Mouse (Mus musculus) liver, adult 2 months (tissue): ENCODE results near the gene Coq8a. TPM values are rescaled to one million over a fixed set of nuclear protein-coding genes. Genes with fewer than 3 reads are reported as not detected.

Source experiments
- DNase-seq: peaks from one replicate; pipeline ENCODE4 v3.0.0-alpha.2; 2011; ENCODE audit warnings: low read depth, low spot score; ENCODE audit errors: extremely low read depth
- H3K27ac ChIP-seq: fragments of 200-500 bp; replicated peaks from 2 replicates; pipeline ENCODE4 v1.5.1; 2012; ENCODE audit warnings: low read depth, mild to moderate bottlenecking, control low read depth, inconsistent platforms, low read length; ENCODE audit not compliant: insufficient read depth
- H3K27me3 ChIP-seq: fragments of 200-500 bp; 2 replicates; pipeline ENCODE4 v1.6.1; 2012; ENCODE audit warnings: mild to moderate bottlenecking, moderate library complexity, low read length, inconsistent platforms; ENCODE audit not compliant: control insufficient read depth, insufficient read depth
- H3K36me3 ChIP-seq: fragments of 200-500 bp; 2 replicates; pipeline ENCODE4 v1.6.1; 2012; ENCODE audit warnings: low read length, inconsistent platforms; ENCODE audit not compliant: control insufficient read depth, insufficient read depth
- H3K4me1 ChIP-seq: fragments of 200-500 bp; 2 replicates; pipeline ENCODE4 v1.6.1; 2011; ENCODE audit warnings: low read length; ENCODE audit not compliant: control insufficient read depth, insufficient read depth
- H3K4me3 ChIP-seq: fragments of 200-500 bp; 2 replicates; pipeline ENCODE4 v1.5.1; 2011; ENCODE audit warnings: low read depth, mild to moderate bottlenecking, control low read depth, low read length, moderate library complexity; ENCODE audit not compliant: insufficient read depth
- H3K79me2 ChIP-seq: fragments of 200-500 bp; 2 replicates; pipeline ENCODE4 v1.6.1; 2012; ENCODE audit warnings: inconsistent platforms, mild to moderate bottlenecking, low read length, moderate library complexity; ENCODE audit not compliant: control insufficient read depth, insufficient read depth
- H3K9ac ChIP-seq: fragments of 200-500 bp; 2 replicates; pipeline ENCODE4 v1.6.1; 2012; ENCODE audit warnings: low read depth, mild to moderate bottlenecking, control low read depth, inconsistent platforms, low read length
- CTCF ChIP-seq: fragments of 200-500 bp; IDR thresholded peaks from 2 replicates; pipeline ENCODE4 v1.5.1; 2011; ENCODE audit warnings: low read depth, low read length, control low read depth
- POLR2A ChIP-seq: fragments of 200-500 bp; IDR thresholded peaks from 2 replicates; pipeline ENCODE4 v1.6.1; 2011; ENCODE audit warnings: low read length, control low read depth; ENCODE audit not compliant: insufficient read depth; ENCODE audit errors: extremely low read depth
- WGBS: fragments of 180-500 bp; shearing (Covaris S2); methylation state at CpG from one replicate; pipeline ENCODE4 v1.1.7; 2018; 5-methylcytosine and 5-hydroxymethylcytosine counted together
- polyA plus RNA-seq: library from polyadenylated mRNA; depleted of rRNA; stranded (reverse); fragments of >200 nt; gene quantifications from 2 replicates; pipeline ENCODE4 v1.2.3, GENCODE M21; 2012
- total RNA-seq: library from RNA; depleted of rRNA; stranded (reverse); fragments of >200 nt; gene quantifications from 2 replicates; pipeline ENCODE4 v1.2.3, GENCODE M21; 2014

Gene Coq8a
- total and polyA plus RNA-seq, 2 experiments: 137 to 444 TPM

DNA sequence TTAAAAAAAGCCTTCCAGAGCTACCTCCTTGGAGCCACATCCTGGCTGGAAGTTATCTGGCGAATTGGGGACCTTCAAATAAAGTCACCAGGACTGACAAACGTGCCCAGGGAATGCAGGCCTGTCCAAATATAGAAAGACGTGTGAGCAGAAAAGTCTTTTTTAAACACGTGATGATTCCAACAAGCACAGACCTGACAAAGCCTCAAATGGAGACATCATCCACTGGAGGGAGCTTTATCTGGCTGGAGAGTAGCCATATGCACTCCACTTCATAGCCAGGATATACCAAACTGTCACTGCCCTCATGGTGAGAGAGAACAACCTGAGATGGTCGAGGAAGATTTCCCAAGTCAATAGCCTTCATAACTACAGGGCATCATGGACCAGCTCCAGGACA lies 13.5 kb downstream of the Coq8a start:
- Histone ChIP-seq H3K27ac (no peak overlapping the region), H3K79me2 (peaks cover 58% of the 10 kb centered on the region), H3K4me1 (peaks cover 68% of the 10 kb centered on the region), H3K4me3 (no peak overlapping the region), H3K27me3 (no peaks in the 10 kb centered on the region), H3K36me3 (no peaks in the 10 kb centered on the region), H3K9ac (no peak overlapping the region)
- 25% methylated on average over 5 of the region's 5 CpGs for WGBS
- no peak for DNase-seq
- TF ChIP-seq POLR2A (no peak), CTCF (no peak)

DNA sequence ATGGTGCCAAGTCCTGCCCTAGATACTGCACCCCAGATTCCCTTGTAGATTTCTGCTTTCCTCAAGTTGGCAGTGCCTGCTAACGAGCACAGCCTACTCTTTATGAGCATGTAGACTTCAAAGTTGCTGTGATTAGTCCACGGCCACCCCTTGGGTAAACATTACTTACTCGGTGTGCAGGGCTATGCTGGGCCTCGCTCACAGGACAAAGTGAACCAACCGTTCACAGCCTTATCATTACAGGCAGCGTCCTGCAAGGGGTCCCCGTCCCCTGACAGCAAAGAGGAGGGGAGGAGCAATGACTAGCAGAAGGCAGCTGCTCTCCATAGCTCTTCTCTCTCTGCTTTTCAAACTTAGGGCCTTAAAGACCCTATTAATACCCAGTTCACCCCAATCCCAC lies 14.6 kb downstream of the Coq8a start:
- Histone ChIP-seq H3K36me3 (0 out of 2 replicates have a peak, but pooled peaks cover 4% of the 10 kb centered on the region), H3K27me3 (no peaks in the 10 kb centered on the region), H3K4me1 (peaks cover 70% of the 10 kb centered on the region), H3K79me2 (peaks cover 56% of the 10 kb centered on the region; the same call in 1 of the 2 replicates), H3K4me3 (no peak overlapping the region), H3K27ac (no peak overlapping the region), H3K9ac (no peak overlapping the region)
- no peak for TF ChIP-seq CTCF
- TF ChIP-seq POLR2A: no peak
- 38% methylated on average over 7 of the region's 7 CpGs for WGBS
- DNase-seq: no peak

DNA sequence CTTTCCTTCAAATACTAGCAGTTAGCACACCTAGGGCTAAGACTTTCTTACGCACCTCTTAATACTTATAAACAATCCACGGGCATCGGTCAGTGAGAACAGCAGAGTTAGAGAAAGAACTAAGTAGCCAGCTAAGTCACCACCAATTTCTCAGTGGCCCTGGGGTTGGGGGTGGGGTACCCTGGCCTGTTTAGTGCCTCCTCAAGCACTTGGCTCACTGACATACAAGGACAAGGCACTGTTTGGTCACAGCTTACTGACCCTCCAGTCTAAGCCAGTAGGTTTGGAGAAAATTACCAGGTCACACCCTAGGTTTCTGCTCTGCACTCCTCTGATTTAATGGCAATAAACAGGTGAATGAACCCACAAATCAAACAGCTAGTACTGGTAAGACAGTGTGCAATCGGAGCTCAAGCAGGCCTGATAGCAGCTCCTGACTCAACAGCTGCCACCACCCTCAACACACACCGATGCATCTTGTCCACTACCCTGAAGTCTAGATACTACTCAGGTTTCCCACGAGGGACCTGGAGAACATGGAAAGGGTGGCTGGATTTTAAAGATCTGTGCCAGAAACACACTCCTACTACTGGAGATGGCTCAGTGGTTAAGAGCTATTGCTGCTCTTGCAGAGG lies 15.8 kb downstream of the Coq8a start:
- H3K27ac ChIP-seq: no peak overlapping the region
- H3K4me1 ChIP-seq: peaks cover 72% of the 10 kb centered on the region
- peaks cover 61% of the 10 kb centered on the region; the same call in 1 of the 2 replicates for H3K79me2 ChIP-seq
- 37% methylated on average over 6 of the region's 6 CpGs for WGBS
- H3K9ac ChIP-seq: no peak overlapping the region
- H3K36me3 ChIP-seq: peaks cover 6% of the 10 kb centered on the region; the same call in 1 of the 2 replicates
- H3K4me3 ChIP-seq: no peak overlapping the region
- H3K27me3 ChIP-seq: no peaks in the 10 kb centered on the region
- DNase-seq: no peak
- TF ChIP-seq CTCF (no peak), POLR2A (no peak)

DNA sequence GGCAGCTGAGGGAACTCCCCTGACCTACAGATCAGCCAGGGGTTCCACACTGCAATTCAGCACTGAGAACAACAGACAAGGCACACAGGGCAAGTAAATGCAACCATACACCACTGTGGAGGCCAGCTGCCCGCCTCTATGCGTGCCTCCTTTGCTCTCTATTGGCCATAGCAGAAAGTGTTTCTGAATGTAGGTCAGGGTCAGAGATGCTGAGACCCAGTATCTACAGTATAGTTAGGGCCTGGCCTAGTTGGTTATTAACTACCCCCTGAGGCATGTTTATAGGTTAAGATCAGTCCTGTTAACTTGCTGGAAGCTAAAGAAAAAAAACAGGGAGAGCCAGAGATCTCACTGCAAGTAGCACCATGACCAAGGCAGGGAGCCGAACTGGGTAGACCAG lies 16.7 kb downstream of the Coq8a start:
- peak; percentile 65 for DNase-seq
- no peak overlapping the region for H3K4me3 ChIP-seq
- H3K36me3 ChIP-seq: peaks cover 6% of the 10 kb centered on the region; the same call in 1 of the 2 replicates
- TF ChIP-seq CTCF (no peak), POLR2A (no peak)
- H3K27me3 ChIP-seq: no peaks in the 10 kb centered on the region
- no peak overlapping the region for H3K9ac ChIP-seq
- peaks cover 55% of the 10 kb centered on the region; the same call in 1 of the 2 replicates for H3K79me2 ChIP-seq
- WGBS: 30% methylated on average over 3 of the region's 3 CpGs
- peak overlapping the region; percentile 14 for H3K27ac ChIP-seq
- H3K4me1 ChIP-seq: peaks cover 77% of the 10 kb centered on the region

DNA sequence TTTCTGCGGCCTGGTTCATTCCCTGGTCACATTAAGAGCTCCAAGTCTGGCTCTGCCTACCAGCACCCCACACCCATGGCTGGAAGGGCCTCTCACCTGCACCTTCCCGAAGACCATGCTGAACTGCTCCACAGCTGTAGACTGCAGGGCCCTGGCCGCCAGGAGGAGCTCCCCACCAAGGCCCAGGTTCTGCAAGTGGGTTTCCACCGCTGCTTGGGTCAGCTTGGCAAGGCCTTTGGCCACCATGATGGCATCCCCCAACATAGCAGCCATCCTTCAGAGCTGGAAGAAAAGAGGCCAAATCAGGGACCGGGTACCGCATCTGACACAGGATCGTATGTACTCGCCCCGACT lies 17.5 kb downstream of the Coq8a start:
- H3K4me1 ChIP-seq: peaks cover 78% of the 10 kb centered on the region

DNA sequence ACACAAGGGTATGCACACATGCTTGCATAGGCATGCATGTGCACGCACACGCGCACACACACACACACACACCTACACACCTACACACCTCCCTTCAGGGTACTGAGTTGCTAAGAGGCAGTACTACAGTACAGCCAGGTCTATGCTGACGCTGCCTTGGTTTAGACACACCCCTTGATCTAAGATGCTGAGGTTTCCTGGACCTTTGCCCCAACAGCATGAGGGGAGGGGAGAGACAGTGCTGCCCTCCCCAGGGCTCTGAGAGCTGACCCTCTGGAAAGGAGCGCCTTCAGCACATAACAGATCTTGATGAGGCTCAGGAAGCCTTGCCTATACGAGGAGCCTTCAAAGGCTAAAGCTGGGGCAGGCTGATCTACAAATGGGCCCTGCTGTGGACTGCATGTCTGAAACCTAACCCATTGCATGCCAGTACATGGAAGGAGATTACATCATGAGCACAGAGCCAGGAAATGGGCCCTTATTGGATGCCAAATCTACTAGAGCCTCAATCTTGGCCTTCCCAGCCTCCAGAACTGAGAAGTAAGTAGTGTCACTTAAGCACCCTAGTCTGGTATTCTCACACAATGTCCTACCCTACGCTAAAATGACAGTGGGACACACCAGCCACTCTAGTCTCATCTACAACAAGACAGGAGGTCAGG lies 18.0 kb downstream of the Coq8a start:
- no peak for TF ChIP-seq CTCF
- TF ChIP-seq POLR2A: no peak
- no peak overlapping the region for H3K4me3 ChIP-seq
- peaks cover 80% of the 10 kb centered on the region for H3K4me1 ChIP-seq
- H3K27ac ChIP-seq: no peak overlapping the region
- no peak overlapping the region for H3K9ac ChIP-seq
- no peak for DNase-seq
- peaks cover 8% of the 10 kb centered on the region; the same call in 1 of the 2 replicates for H3K36me3 ChIP-seq
- peaks cover 46% of the 10 kb centered on the region; the same call in 1 of the 2 replicates for H3K79me2 ChIP-seq
- H3K27me3 ChIP-seq: no peaks in the 10 kb centered on the region
- WGBS: 69% methylated on average over 7 of the region's 7 CpGs

More for the DNA sequence above, 17.5 kb downstream of the Coq8a start:
- no peak overlapping the region for H3K4me3 ChIP-seq
- peaks cover 50% of the 10 kb centered on the region; the same call in 1 of the 2 replicates for H3K79me2 ChIP-seq
- no peak for DNase-seq
- TF ChIP-seq POLR2A: no peak
- 0 out of 2 replicates have a peak, but pooled peaks have one; percentile 12 for TF ChIP-seq CTCF
- no peak overlapping the region for H3K27ac ChIP-seq
- H3K36me3 ChIP-seq: peaks cover 8% of the 10 kb centered on the region; the same call in 1 of the 2 replicates
- 82% methylated on average over 9 of the region's 9 CpGs for WGBS
- H3K9ac ChIP-seq: no peak overlapping the region
- H3K27me3 ChIP-seq: no peaks in the 10 kb centered on the region
